Comparison of ENCODE assay signal across 8 mouse cellular contexts in genomic region chr10:79996272-79997033, GRCm38 (mm10). TPM values are rescaled to one million over a fixed set of nuclear protein-coding genes. Genes with fewer than 3 reads are reported as not detected.
DNase-seq lines count a peak whose midpoint lies in the region; ATAC-seq and TF ChIP-seq lines count a peak whose summit lies in the region.

TSS of gene Abca7 (plus strand) at chr10:79996494.

- peak within 1 kb of the TSS; percentile 64 for H3K4me3 ChIP-seq in hindbrain, embryonic 10.5 days
- H3K4me3 ChIP-seq in lung, embryonic 16.5 days (ENCODE audit: low read length), result peak within 1 kb of the TSS; percentile 57
- H3K4me3 ChIP-seq in thymus, adult 2 months (ENCODE audit: control insufficient read depth, insufficient read depth, low read length), result peak within 1 kb of the TSS; percentile 60

- TF ChIP-seq POLR2A in thymus, adult 2 months (IDR thresholded peaks at IDR 0.05; ENCODE audit: control insufficient read depth, extremely low read depth, insufficient read depth, low read length, poor library complexity), result no peak; the same call in 1 of the 2 replicates

- peaks cover 34% of the 10 kb centered on the region for H3K36me3 ChIP-seq in hindbrain, embryonic 10.5 days
- peaks cover 38% of the 10 kb centered on the region for H3K36me3 ChIP-seq in lung, embryonic 16.5 days (ENCODE audit: control insufficient read depth, insufficient read depth, low read length)
- H3K36me3 ChIP-seq in thymus, adult 2 months (ENCODE audit: control insufficient read depth, insufficient read depth, low read length), result peaks cover 16% of the 10 kb centered on the region

- H3K9me3 ChIP-seq in hindbrain, embryonic 10.5 days, result peaks cover 9% of the 10 kb centered on the region; the same call in 1 of the 2 replicates
- H3K9me3 ChIP-seq in lung, embryonic 16.5 days (ENCODE audit: control insufficient read depth, low read length), result peaks cover 3% of the 10 kb centered on the region

- under 1% methylated on average over 34 of the region's 34 CpGs for WGBS in hindbrain, embryonic 10.5 days
- WGBS in lung, embryonic 16.5 days, result under 1% methylated on average over 34 of the region's 34 CpGs
- under 1% methylated on average over 33 of the region's 34 CpGs for WGBS in thymus, adult 2 months

- H3K27me3 ChIP-seq in hindbrain, embryonic 10.5 days (ENCODE audit: insufficient read depth, poor library complexity, severe bottlenecking), result peaks cover 40% of the 10 kb centered on the region
- no peaks in the 10 kb centered on the region for H3K27me3 ChIP-seq in lung, embryonic 16.5 days (ENCODE audit: control insufficient read depth, insufficient read depth, low read depth, low read length)
- no peaks in the 10 kb centered on the region for H3K27me3 ChIP-seq in thymus, adult 2 months (ENCODE audit: control insufficient read depth, insufficient read depth, low read length)

- peak within 1 kb of the TSS; percentile 83 for H3K4me2 ChIP-seq in lung, embryonic 16.5 days (ENCODE audit: low read depth, low read length)

- H3K4me1 ChIP-seq in hindbrain, embryonic 10.5 days (replicated peaks), result peaks cover 26% of the 10 kb centered on the region
- peaks cover 14% of the 10 kb centered on the region for H3K4me1 ChIP-seq in lung, embryonic 16.5 days (replicated peaks; ENCODE audit: control insufficient read depth, insufficient read depth, low read length)
- peaks cover 27% of the 10 kb centered on the region for H3K4me1 ChIP-seq in thymus, adult 2 months (replicated peaks; ENCODE audit: control insufficient read depth, insufficient read depth, low read length)

- ATAC-seq in frontal cortex, adult (ENCODE audit: low TSS enrichment), result peak; percentile 93
- peak; percentile 88 for ATAC-seq in lung, embryonic 16.5 days (ENCODE audit: low read depth)

- H3K9ac ChIP-seq in lung, embryonic 16.5 days (ENCODE audit: low read length), result peak within 1 kb of the TSS; percentile 62

- TF ChIP-seq CTCF in thymus, adult 2 months (IDR thresholded peaks at IDR 0.05; ENCODE audit: borderline replicate concordance, control insufficient read depth, extremely low read depth, insufficient read depth, low read length, poor library complexity), result peak; percentile 58; the same call in 1 of the 2 replicates

- peak; percentile 97 for DNase-seq in Muller cell, postnatal 12 days (ENCODE audit: inconsistent ontology term)
- DNase-seq in cerebellum, adult 9-10 months, result peak; percentile 97
- DNase-seq in hindbrain, embryonic 10.5 days (ENCODE audit: low spot score), result peak; percentile 97
- peak; percentile 95 for DNase-seq in layer of hippocampus, adult 9-11 months
- DNase-seq in ovary, adult 18-20 months (ENCODE audit: low spot score), result peak; percentile 90
- DNase-seq in thymus, adult 2 months, result peak; percentile 98

- H3K27ac ChIP-seq in hindbrain, embryonic 10.5 days, result peak within 1 kb of the TSS; percentile 81
- H3K27ac ChIP-seq in lung, embryonic 16.5 days (ENCODE audit: low read length), result peak within 1 kb of the TSS; percentile 32
- peak within 1 kb of the TSS; percentile 51; the same call in 1 of the 2 replicates for H3K27ac ChIP-seq in thymus, adult 2 months (ENCODE audit: control insufficient read depth, insufficient read depth, low read length)

RNA-seq across cellular contexts. Expression of gene Abca7, which starts in this region (rescaled TPM):
- 4.4 and 6.0 TPM in 2 replicates for polyA plus RNA-seq in hindbrain, embryonic 10.5 days (2016; fragmentation: Nextera tagmentation; extraction: Ambion mirVana)
- polyA plus RNA-seq in lung, embryonic 16.5 days (2015; fragmentation: Nextera tagmentation; extraction: Ambion mirVana), result 4.9 and 5.6 TPM in 2 replicates
- 79.5 and 83.5 TPM in 2 replicates for polyA plus RNA-seq in thymus, adult 2 months (2012; rRNA removed)

Comparison
In these comparisons a context has a peak if more than half of its experiments do, and no peak if none do; other contexts are left out.
1. Peak in every context shown above with its lines: DNase-seq, ATAC-seq, H3K4me3 ChIP-seq and H3K27ac ChIP-seq.
2. RNA of gene Abca7 (polyA plus RNA-seq): 79.5 to 83.5 TPM in thymus, adult 2 months; 4.4 to 6.0 TPM in hindbrain, embryonic 10.5 days and 4.9 to 5.6 TPM in lung, embryonic 16.5 days; every median in the first group is over 10 times any median in the second.